Comparison of ENCODE assay signal across 8 mouse cellular contexts in the genomic region with DNA sequence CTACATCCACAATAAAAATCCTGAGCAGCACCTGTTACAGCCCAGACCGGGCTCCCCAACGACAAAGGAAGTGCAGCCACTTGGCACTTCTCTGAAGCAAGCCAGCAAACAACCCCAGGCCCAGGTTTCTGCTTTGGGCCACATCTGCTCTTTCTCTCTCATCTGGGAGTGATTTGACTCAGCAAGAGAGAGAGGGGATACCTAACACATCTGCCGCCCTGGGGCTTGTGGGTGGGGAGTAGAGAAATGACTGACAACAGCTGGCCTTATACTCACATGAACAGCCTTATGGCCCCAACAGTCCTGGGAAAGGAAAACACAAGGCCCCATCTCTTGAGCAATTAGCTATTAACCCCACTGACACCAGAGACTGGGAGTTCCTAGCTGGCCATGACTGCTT.
A peak's percentile ranks its signal among the peaks of the same experiment; 100 is the strongest.
DNase-seq lines count a peak whose midpoint lies in the region; ATAC-seq lines count a peak whose summit lies in the region.

No protein-coding gene starts in this region.

- DNase-seq in lung, postnatal 10 days, result peak; percentile 17
- DNase-seq in lung, postnatal 36 days, result no peak
- DNase-seq in forelimb bud, embryonic 11.5 days (ENCODE audit: low read depth, low spot score), result peak; percentile 35
- DNase-seq in thymus, postnatal 4 days, result peak; percentile 76
- DNase-seq in cerebellum, postnatal 10 days, result no peak
- no peak for DNase-seq in hindbrain, embryonic 11.5 days (ENCODE audit: low spot score)
- DNase-seq in left cerebral cortex, postnatal 14 days (ENCODE audit: low spot score in 2 of 2), result no peak

- H3K9ac ChIP-seq in hindbrain, embryonic 11.5 days (ENCODE audit: low read depth, low read length), result no peak overlapping the region

- intact Hi-C loops in left cerebral cortex, postnatal 14 days (cut with DNase I), result no loop called here

- H3K4me3 ChIP-seq in hindbrain, embryonic 11.5 days (ENCODE audit: low read depth, low read length), result no peak overlapping the region

- no peaks in the 10 kb centered on the region for H3K4me1 ChIP-seq in hindbrain, embryonic 11.5 days (replicated peaks; ENCODE audit: control insufficient read depth, insufficient read depth, low read length)

- no peaks in the 10 kb centered on the region for H3K36me3 ChIP-seq in hindbrain, embryonic 11.5 days (ENCODE audit: control insufficient read depth, insufficient read depth, low read length)

- H3K9me3 ChIP-seq in hindbrain, embryonic 11.5 days (ENCODE audit: control insufficient read depth, low read length), result no peaks in the 10 kb centered on the region

- WGBS in hindbrain, embryonic 11.5 days, result 36% methylated on average over 3 of the region's 3 CpGs

- H3K27me3 ChIP-seq in hindbrain, embryonic 11.5 days (ENCODE audit: control insufficient read depth, insufficient read depth, low read length), result no peaks in the 10 kb centered on the region

- ATAC-seq in megakaryocyte-erythroid progenitor cell, adult 5-6 weeks (replicated peaks; ENCODE audit: low FRiP score, low TSS enrichment, poor library complexity, severe bottlenecking), result 0 out of 2 replicates have a peak, but pooled peaks have one; percentile 14
- no peak for ATAC-seq in hindbrain, embryonic 11.5 days (ENCODE audit: low FRiP score)

- no peak overlapping the region for H3K4me2 ChIP-seq in hindbrain, embryonic 11.5 days (replicated peaks; ENCODE audit: low read depth, low read length)

- H3K27ac ChIP-seq in hindbrain, embryonic 11.5 days (ENCODE audit: low read depth, low read length), result no peak overlapping the region

Comparison
In these comparisons a context has a peak if more than half of its experiments do, and no peak if none do; other contexts are left out.
1. DNase-seq: peak in lung, postnatal 10 days (single experiment), forelimb bud, embryonic 11.5 days (single experiment) and thymus, postnatal 4 days (single experiment); none in lung, postnatal 36 days (single experiment), cerebellum, postnatal 10 days (0 of 2), hindbrain, embryonic 11.5 days (single experiment) and left cerebral cortex, postnatal 14 days (0 of 2).